Mouse (Mus musculus): ENCODE measurements at regions not wholly inside any gene's neighbourhood (a gene's known extent, or its start where the extent isn't known, plus 50 kb on each side); places are given as distances from the start of the nearest gene placed in this dataset.

DNA sequence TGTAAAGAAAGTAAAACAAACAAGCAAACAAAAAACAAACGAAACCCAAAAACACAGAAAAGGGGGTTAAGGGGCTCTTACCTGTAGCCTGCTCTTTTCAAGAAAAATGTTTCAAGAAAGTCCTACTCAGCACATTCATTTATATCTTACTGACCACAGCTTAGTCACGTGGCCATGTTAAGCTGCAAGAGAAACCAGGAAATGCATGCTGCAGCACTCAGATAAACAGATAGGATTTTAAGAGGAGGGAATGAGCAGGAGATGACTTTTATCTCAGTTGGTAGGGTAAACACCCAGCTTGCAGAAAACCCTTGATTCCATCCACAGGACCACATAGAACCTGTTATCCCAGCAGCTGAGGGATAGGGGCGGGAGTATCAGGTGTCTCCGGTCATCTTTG is 62.9 kb upstream of the Sfmbt2 start:
- no peak for DNase-seq (ENCODE audit: low read depth, low spot score)

DNA sequence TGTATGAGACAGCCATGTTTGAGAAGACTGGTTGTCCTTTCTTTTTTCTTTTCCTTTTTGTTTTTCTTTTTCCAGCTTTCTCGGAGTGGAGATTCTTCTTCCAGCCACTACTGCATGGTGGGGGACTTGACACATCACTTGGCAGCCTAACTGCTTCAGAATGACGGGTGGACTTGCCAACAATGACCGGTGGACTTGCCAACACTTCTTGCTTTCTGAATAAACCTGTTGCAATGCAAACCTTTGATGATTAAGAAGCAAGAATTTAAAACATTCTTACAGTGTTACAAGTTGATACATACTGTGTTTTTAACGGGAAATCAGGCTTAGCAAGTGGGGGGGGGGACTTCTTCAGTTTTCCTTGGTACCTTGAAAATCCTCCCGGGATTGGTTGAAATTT is 60.7 kb upstream of the Sfmbt2 start:
- no peak for DNase-seq (ENCODE audit: low read depth, low spot score)

GRCm38 (mm10) chr2:10311719-10312118 is 58.6 kb upstream of the Sfmbt2 start:
- peak; percentile 98 for DNase-seq (ENCODE audit: low read depth, low spot score)

- DNase-seq (ENCODE audit: low read depth, low spot score): peak; percentile 28
These were observed 57.9 kb upstream of the Sfmbt2 start for GRCm38 (mm10) chr2:10312398-10312797.

- no peak for DNase-seq (ENCODE audit: low read depth, low spot score)
These were observed 55.8 kb upstream of the Sfmbt2 start for GRCm38 (mm10) chr2:10314251-10315243.

GRCm38 (mm10) chr2:10316347-10316746 is 54.0 kb upstream of the Sfmbt2 start:
- DNase-seq (ENCODE audit: low read depth, low spot score): no peak

- DNase-seq (ENCODE audit: low read depth, low spot score): peak; percentile 50
These were observed 52.0 kb upstream of the Sfmbt2 start for GRCm38 (mm10) chr2:10318166-10318768.
